Mouse (Mus musculus) heart, postnatal 0 days (tissue): ENCODE measurements at regions not wholly inside any gene's neighbourhood (a gene's known extent, or its start where the extent isn't known, plus 50 kb on each side); places are given as distances from the start of the nearest gene placed in this dataset.

Source experiments
- ATAC-seq: fragments of 200-750 bp; cut with Nextera tagmentation; 2 replicates; pipeline ENCODE4 v1.8.0; 2017; ENCODE audit warnings: low read depth, moderate number of reproducible peaks, moderate library complexity; ENCODE audit not compliant: insufficient read depth
- DNase-seq: peaks from one replicate; pipeline ENCODE4 v3.0.0-alpha.2; 2016; ENCODE audit warnings: low spot score
- H3K27ac ChIP-seq: fragments of 300-500 bp; sonication (generic); 2 replicates; pipeline ENCODE4 v1.5.1; 2014; ENCODE audit warnings: low read depth, mild to moderate bottlenecking
- H3K27me3 ChIP-seq: fragments of 300-500 bp; sonication (generic); 2 replicates; pipeline ENCODE4 v1.6.1; 2014; ENCODE audit warnings: low read length, mixed read lengths; ENCODE audit not compliant: control insufficient read depth, insufficient read depth
- H3K36me3 ChIP-seq: fragments of 300-500 bp; sonication (generic); replicated peaks from 2 replicates; pipeline ENCODE4 v1.6.1; 2014; ENCODE audit warnings: low read length, mixed read lengths; ENCODE audit not compliant: control insufficient read depth, insufficient read depth
- H3K4me1 ChIP-seq: fragments of 300-500 bp; sonication (generic); 2 replicates; pipeline ENCODE4 v1.6.1; 2014; ENCODE audit warnings: antibody characterized with exemption; ENCODE audit not compliant: control insufficient read depth, insufficient read depth
- H3K4me2 ChIP-seq: fragments of 300-500 bp; sonication (generic); 2 replicates; pipeline ENCODE4 v1.6.1; 2014; ENCODE audit warnings: low read depth, mild to moderate bottlenecking, low read length, moderate library complexity
- H3K4me3 ChIP-seq: fragments of 300-500 bp; sonication (generic); 2 replicates; pipeline ENCODE4 v1.5.1; 2014; ENCODE audit warnings: low read depth, low read length
- H3K9ac ChIP-seq: fragments of 300-500 bp; sonication (generic); replicated peaks from 2 replicates; pipeline ENCODE4 v1.6.1; 2014; ENCODE audit warnings: low read depth, low read length, mixed read lengths
- H3K9me3 ChIP-seq: fragments of 300-500 bp; sonication (generic); replicated peaks from 2 replicates; pipeline ENCODE4 v1.6.1; 2016; ENCODE audit warnings: low read length; ENCODE audit not compliant: control insufficient read depth
- CTCF ChIP-seq: IDR thresholded peaks from 2 replicates; pipeline ENCODE4 v1.5.1; 2016; ENCODE audit warnings: antibody characterized with exemption, control low read depth, low read depth
- EP300 ChIP-seq: IDR thresholded peaks from 2 replicates; pipeline ENCODE4 v1.6.1; 2016; ENCODE audit warnings: antibody characterized with exemption, low read depth
- WGBS: fragments of 180-500 bp; shearing (Covaris S2); extraction: QIAGEN DNeasy Blood & Tissue Kit; methylation state at CpG from one replicate; pipeline ENCODE4 v1.1.7; 2014; 5-methylcytosine and 5-hydroxymethylcytosine counted together

- Histone ChIP-seq H3K4me2 (no peak overlapping the region), H3K27ac (no peak overlapping the region), H3K4me3 (no peak overlapping the region), H3K36me3 (no peaks in the 10 kb centered on the region), H3K27me3 (no peaks in the 10 kb centered on the region), H3K9ac (no peak overlapping the region), H3K9me3 (no peaks in the 10 kb centered on the region), H3K4me1 (peaks cover 4% of the 10 kb centered on the region)
- ATAC-seq (no peak), DNase-seq (no peak)
- TF ChIP-seq CTCF, result no peak
- TF ChIP-seq EP300, result no peak
- WGBS, result 56% methylated on average over 1 of the region's 1 CpGs
Measured at GRCm38 (mm10) chr4:105394366-105394765, 237.2 kb downstream of the Plpp3 start.

GRCm38 (mm10) chr4:105397451-105397850, 240.3 kb downstream of the Plpp3 start:
- DNase-seq (no peak), ATAC-seq (no peak)
- Histone ChIP-seq H3K36me3 (no peaks in the 10 kb centered on the region), H3K9me3 (no peaks in the 10 kb centered on the region), H3K4me2 (no peak overlapping the region), H3K4me3 (no peak overlapping the region), H3K27ac (no peak overlapping the region), H3K27me3 (no peaks in the 10 kb centered on the region), H3K4me1 (no peaks in the 10 kb centered on the region), H3K9ac (no peak overlapping the region)
- WGBS, result 59% methylated on average over 2 of the region's 2 CpGs
- TF ChIP-seq CTCF (no peak), EP300 (no peak)

GRCm38 (mm10) chr4:105402021-105402420, 244.9 kb downstream of the Plpp3 start:
- no peaks in the 10 kb centered on the region for H3K36me3 ChIP-seq
- H3K9me3 ChIP-seq, result no peaks in the 10 kb centered on the region
- no peak overlapping the region for H3K4me3 ChIP-seq
- no peak overlapping the region for H3K4me2 ChIP-seq
- DNase-seq (no peak), ATAC-seq (no peak)
- TF ChIP-seq EP300, result no peak
- TF ChIP-seq CTCF, result no peak
- no peaks in the 10 kb centered on the region for H3K27me3 ChIP-seq
- H3K27ac ChIP-seq, result no peak overlapping the region
- 64% methylated on average over 3 of the region's 3 CpGs for WGBS
- no peaks in the 10 kb centered on the region; the same call in 1 of the 2 replicates for H3K4me1 ChIP-seq
- no peak overlapping the region for H3K9ac ChIP-seq

GRCm38 (mm10) chr4:105403169-105403568, 246.0 kb downstream of the Plpp3 start:
- peak overlapping the region; percentile 28; the same call in 1 of the 2 replicates for H3K27ac ChIP-seq
- ATAC-seq (peak; percentile 87), DNase-seq (peak; percentile 74)
- H3K9ac ChIP-seq, result no peak overlapping the region
- no peaks in the 10 kb centered on the region for H3K9me3 ChIP-seq
- no peaks in the 10 kb centered on the region for H3K36me3 ChIP-seq
- H3K4me3 ChIP-seq, result no peak overlapping the region
- TF ChIP-seq EP300 (0 out of 2 replicates have a peak, but pooled peaks have one; percentile 55), CTCF (peak; percentile 21)
- H3K4me2 ChIP-seq, result no peak overlapping the region
- WGBS, result 8% methylated on average over 3 of the region's 3 CpGs
- no peaks in the 10 kb centered on the region for H3K27me3 ChIP-seq
- H3K4me1 ChIP-seq, result no peaks in the 10 kb centered on the region; the same call in 1 of the 2 replicates

- H3K4me3 ChIP-seq, result no peak overlapping the region
- no peaks in the 10 kb centered on the region for H3K27me3 ChIP-seq
- no peaks in the 10 kb centered on the region for H3K9me3 ChIP-seq
- H3K4me1 ChIP-seq, result no peaks in the 10 kb centered on the region; the same call in 1 of the 2 replicates
- H3K4me2 ChIP-seq, result no peak overlapping the region
- no peak overlapping the region for H3K9ac ChIP-seq
- 68% methylated on average over 6 of the region's 6 CpGs for WGBS
- no peak for DNase-seq
- H3K27ac ChIP-seq, result peak overlapping the region; percentile 28; the same call in 1 of the 2 replicates
- no peak for ATAC-seq
- no peaks in the 10 kb centered on the region for H3K36me3 ChIP-seq
- TF ChIP-seq EP300, result no peak
- TF ChIP-seq CTCF, result no peak
Measured at GRCm38 (mm10) chr4:105403686-105404085, 246.5 kb downstream of the Plpp3 start.

- TF ChIP-seq CTCF, result no peak
- no peak for TF ChIP-seq EP300
- Histone ChIP-seq H3K4me3 (no peak overlapping the region), H3K36me3 (no peaks in the 10 kb centered on the region), H3K9ac (no peak overlapping the region), H3K27me3 (no peaks in the 10 kb centered on the region), H3K4me2 (no peak overlapping the region), H3K4me1 (no peaks in the 10 kb centered on the region; the same call in 1 of the 2 replicates), H3K27ac (no peak overlapping the region), H3K9me3 (no peaks in the 10 kb centered on the region)
- 73% methylated on average over 5 of the region's 5 CpGs for WGBS
- no peak for DNase-seq
- ATAC-seq, result no peak
Measured at GRCm38 (mm10) chr4:105405728-105406127, 248.6 kb downstream of the Plpp3 start.
